Mouse (Mus musculus) erythroblast, embryonic 14.5 days (primary cell): ENCODE results near the gene Fgfbp3.

ENCODE experiments used
- GATA1 ChIP-seq: IDR thresholded peaks from 2 replicates; pipeline ENCODE4 v1.6.1; 2012; ENCODE audit warnings: low read length, inconsistent platforms, mixed read lengths
- TAL1 ChIP-seq: IDR thresholded peaks from 3 replicates; pipeline ENCODE4 v1.6.1; 2012; ENCODE audit warnings: low read length, inconsistent platforms, mixed read lengths

DNA sequence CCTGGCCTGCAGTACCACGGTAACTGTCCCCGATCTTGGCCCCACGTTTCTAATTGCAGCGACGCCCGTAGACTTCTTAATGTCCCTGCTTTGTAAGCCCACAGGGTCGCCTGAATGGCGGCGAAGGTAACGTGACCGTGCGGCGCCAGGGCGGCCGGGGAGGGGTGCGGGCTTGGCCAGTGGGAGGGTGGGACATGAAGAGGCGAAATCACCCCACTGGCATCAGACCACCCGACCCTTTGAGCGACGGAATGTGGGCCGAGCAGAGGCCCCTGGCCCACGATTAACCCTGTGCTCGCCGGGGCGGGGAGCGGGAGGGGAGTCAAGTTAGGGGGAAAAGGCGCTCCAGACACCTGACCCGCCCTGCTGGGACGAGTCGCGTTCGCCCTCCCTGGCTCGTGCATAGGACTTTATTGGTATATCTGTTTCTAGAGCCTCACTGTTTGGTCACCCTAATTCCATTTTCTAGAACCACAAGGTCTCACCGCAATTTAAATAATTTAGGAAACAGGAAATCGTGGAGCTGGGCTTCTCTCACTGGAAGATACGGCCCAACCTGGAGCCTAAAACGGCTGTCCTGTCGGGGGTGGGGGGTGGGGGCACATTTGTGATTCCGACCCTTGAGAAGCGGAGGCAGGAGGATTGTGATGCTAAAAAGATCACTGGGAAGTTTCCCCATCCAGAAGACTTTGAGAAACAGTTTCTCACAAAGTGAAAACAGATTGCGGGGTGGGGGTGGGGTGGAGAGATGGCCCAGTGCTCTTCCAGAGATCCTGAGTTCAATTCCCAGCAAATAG lies 15.0 kb downstream of the Fgfbp3 start:
- TF ChIP-seq TAL1 (no peak), GATA1 (no peak)
